Mouse (Mus musculus): ENCODE data around the gene Arhgef39. TPM values are rescaled to one million over a fixed set of nuclear protein-coding genes. Genes with fewer than 3 reads are reported as not detected.

The Arhgef39 gene
- polyA plus RNA-seq, 2 experiments, result 23.4 to 37.5 TPM

GRCm38 (mm10) chr4:43503506-43503905 lies 4.0 kb upstream of the Arhgef39 start:
- H3K9ac ChIP-seq (replicated peaks), result no peak overlapping the region
- no peaks in the 10 kb centered on the region for H3K9me3 ChIP-seq (ENCODE audit: control insufficient read depth, low read length)
- no peaks in the 10 kb centered on the region for H3K36me3 ChIP-seq (replicated peaks; ENCODE audit: control insufficient read depth, insufficient read depth, low read depth)
- no peak for TF ChIP-seq EP300 (IDR thresholded peaks at IDR 0.05; ENCODE audit: low read depth)
- no peak for TF ChIP-seq CTCF (IDR thresholded peaks at IDR 0.05; ENCODE audit: low read depth)
- no peak overlapping the region for H3K4me2 ChIP-seq (ENCODE audit: low read depth)
- H3K27me3 ChIP-seq (ENCODE audit: control insufficient read depth, insufficient read depth, low read length), result no peaks in the 10 kb centered on the region
- DNase-seq (ENCODE audit: low read depth in 3 of 3, low spot score in 3 of 3), result no peak
- ATAC-seq (ENCODE audit: insufficient read depth), result no peak
- H3K4me1 ChIP-seq (replicated peaks; ENCODE audit: control insufficient read depth in 2 of 2, insufficient read depth in 2 of 2, low read length in 1 of 2), result peaks cover 4 to 18% of the 10 kb centered on the region in 2 experiments
- no peak overlapping the region for H3K27ac ChIP-seq
- 68% methylated on average over 6 of the region's 6 CpGs for WGBS (ENCODE audit: insufficient replicate concordance)
- no peak overlapping the region for H3K4me3 ChIP-seq (ENCODE audit: insufficient read depth in 1 of 2, low read depth in 2 of 2, low read length in 2 of 2)

DNA sequence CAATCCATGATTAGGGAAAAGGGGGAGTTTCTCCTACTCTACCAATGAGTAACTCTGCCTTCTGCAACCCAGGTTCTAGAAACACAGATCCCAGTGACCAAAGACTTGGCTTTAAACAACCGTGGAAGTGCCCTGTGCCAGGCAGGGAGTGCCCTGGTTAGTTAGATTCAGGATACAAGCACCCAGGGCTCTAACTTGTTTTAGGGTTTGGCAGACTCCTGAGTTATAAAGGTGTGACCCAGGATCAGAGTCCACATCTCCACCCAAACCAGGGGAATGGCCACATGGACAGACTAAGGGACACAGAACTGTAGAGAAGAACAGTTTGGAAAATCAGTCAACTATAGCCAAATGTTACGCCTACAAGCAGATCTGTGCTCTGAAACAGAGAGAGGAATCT lies 3.5 kb upstream of the Arhgef39 start:
- DNase-seq (ENCODE audit: low read depth in 3 of 3, low spot score in 3 of 3) (no peak), ATAC-seq (ENCODE audit: insufficient read depth) (no peak)
- Histone ChIP-seq H3K9me3 (ENCODE audit: control insufficient read depth, low read length) (no peaks in the 10 kb centered on the region), H3K27ac (no peak overlapping the region), H3K4me3 (ENCODE audit: insufficient read depth in 1 of 2, low read depth in 2 of 2, low read length in 2 of 2) (no peak overlapping the region), H3K4me1 (replicated peaks; ENCODE audit: control insufficient read depth in 2 of 2, insufficient read depth in 2 of 2, low read length in 1 of 2) (peaks cover 4 to 22% of the 10 kb centered on the region in 2 experiments), H3K27me3 (ENCODE audit: control insufficient read depth, insufficient read depth, low read length) (no peaks in the 10 kb centered on the region), H3K9ac (replicated peaks) (no peak overlapping the region), H3K36me3 (replicated peaks; ENCODE audit: control insufficient read depth, insufficient read depth, low read depth) (no peaks in the 10 kb centered on the region), H3K4me2 (ENCODE audit: low read depth) (no peak overlapping the region)
- WGBS (ENCODE audit: insufficient replicate concordance), result 67% methylated on average over 2 of the region's 2 CpGs
- TF ChIP-seq CTCF (IDR thresholded peaks at IDR 0.05; ENCODE audit: low read depth) (no peak), EP300 (IDR thresholded peaks at IDR 0.05; ENCODE audit: low read depth) (no peak)

GRCm38 (mm10) chr4:43498983-43499382 lies 512 bp downstream of the Arhgef39 start:
- H3K9ac ChIP-seq (replicated peaks), result peak overlapping the region; percentile 85
- H3K4me3 ChIP-seq (ENCODE audit: insufficient read depth in 1 of 2, low read depth in 2 of 2, low read length in 2 of 2), result peak overlapping the region; percentile 75 to 76
- peak in 2 of 3 experiments; percentile 39 to 50 for DNase-seq (ENCODE audit: low read depth in 3 of 3, low spot score in 3 of 3)
- peak; percentile 80 for TF ChIP-seq CTCF (IDR thresholded peaks at IDR 0.05; ENCODE audit: low read depth)
- TF ChIP-seq EP300 (IDR thresholded peaks at IDR 0.05; ENCODE audit: low read depth), result no peak
- H3K27me3 ChIP-seq (ENCODE audit: control insufficient read depth, insufficient read depth, low read length), result no peaks in the 10 kb centered on the region
- peak overlapping the region; percentile 36 for H3K27ac ChIP-seq
- H3K4me1 ChIP-seq (replicated peaks; ENCODE audit: control insufficient read depth in 2 of 2, insufficient read depth in 2 of 2, low read length in 1 of 2), result peaks cover 12 to 26% of the 10 kb centered on the region in 2 experiments
- H3K9me3 ChIP-seq (ENCODE audit: control insufficient read depth, low read length), result no peaks in the 10 kb centered on the region
- ATAC-seq (ENCODE audit: insufficient read depth), result peak; percentile 77
- H3K36me3 ChIP-seq (replicated peaks; ENCODE audit: control insufficient read depth, insufficient read depth, low read depth), result peaks cover 19% of the 10 kb centered on the region
- peak overlapping the region; percentile 75 for H3K4me2 ChIP-seq (ENCODE audit: low read depth)
- WGBS (ENCODE audit: insufficient replicate concordance), result 6% methylated on average over 8 of the region's 8 CpGs

GRCm38 (mm10) chr4:43497946-43498345 lies 1.5 kb downstream of the Arhgef39 start:
- Histone ChIP-seq H3K4me1 (replicated peaks; ENCODE audit: control insufficient read depth in 2 of 2, insufficient read depth in 2 of 2, low read length in 1 of 2) (peaks cover 12 to 25% of the 10 kb centered on the region in 2 experiments), H3K4me2 (ENCODE audit: low read depth) (peak overlapping the region; percentile 75), H3K36me3 (replicated peaks; ENCODE audit: control insufficient read depth, insufficient read depth, low read depth) (peaks cover 19% of the 10 kb centered on the region), H3K4me3 (ENCODE audit: insufficient read depth in 1 of 2, low read depth in 2 of 2, low read length in 2 of 2) (peak overlapping the region; percentile 75 to 76), H3K27ac (no peak overlapping the region), H3K27me3 (ENCODE audit: control insufficient read depth, insufficient read depth, low read length) (no peaks in the 10 kb centered on the region), H3K9me3 (ENCODE audit: control insufficient read depth, low read length) (no peaks in the 10 kb centered on the region), H3K9ac (replicated peaks) (peak overlapping the region; percentile 85)
- TF ChIP-seq CTCF (IDR thresholded peaks at IDR 0.05; ENCODE audit: low read depth) (no peak), EP300 (IDR thresholded peaks at IDR 0.05; ENCODE audit: low read depth) (no peak)
- DNase-seq (ENCODE audit: low read depth in 3 of 3, low spot score in 3 of 3), result no peak
- ATAC-seq (ENCODE audit: insufficient read depth), result no peak
- WGBS (ENCODE audit: insufficient replicate concordance), result 63% methylated on average over 4 of the region's 4 CpGs

GRCm38 (mm10) chr4:43497405-43497804 lies 2.1 kb downstream of the Arhgef39 start:
- no peaks in the 10 kb centered on the region for H3K9me3 ChIP-seq (ENCODE audit: control insufficient read depth, low read length)
- no peak overlapping the region for H3K27ac ChIP-seq
- H3K9ac ChIP-seq (replicated peaks), result no peak overlapping the region; the same call in 1 of the 2 replicates
- no peak for TF ChIP-seq EP300 (IDR thresholded peaks at IDR 0.05; ENCODE audit: low read depth)
- TF ChIP-seq CTCF (IDR thresholded peaks at IDR 0.05; ENCODE audit: low read depth), result no peak
- peak overlapping the region in 1 of 2 experiments; percentile 75; a peak in 2 of 4 replicates for H3K4me3 ChIP-seq (ENCODE audit: insufficient read depth in 1 of 2, low read depth in 2 of 2, low read length in 2 of 2)
- WGBS (ENCODE audit: insufficient replicate concordance), result 90% methylated on average over 8 of the region's 8 CpGs
- no peak for DNase-seq (ENCODE audit: low read depth in 3 of 3, low spot score in 3 of 3)
- H3K27me3 ChIP-seq (ENCODE audit: control insufficient read depth, insufficient read depth, low read length), result no peaks in the 10 kb centered on the region
- no peak for ATAC-seq (ENCODE audit: insufficient read depth)
- peaks cover 12 to 25% of the 10 kb centered on the region in 2 experiments for H3K4me1 ChIP-seq (replicated peaks; ENCODE audit: control insufficient read depth in 2 of 2, insufficient read depth in 2 of 2, low read length in 1 of 2)
- peaks cover 19% of the 10 kb centered on the region for H3K36me3 ChIP-seq (replicated peaks; ENCODE audit: control insufficient read depth, insufficient read depth, low read depth)
- H3K4me2 ChIP-seq (ENCODE audit: low read depth), result peak overlapping the region; percentile 75

All from liver, embryonic 14.5 days (tissue).